Mouse (Mus musculus) right cerebral cortex, postnatal 4 days (tissue): Measurements from ENCODE around the gene Map3k14.

Experiments
- DNase-seq: peaks from one replicate; pipeline ENCODE4 v3.0.0-alpha.2; 2022

Map3k14 gene

DNA sequence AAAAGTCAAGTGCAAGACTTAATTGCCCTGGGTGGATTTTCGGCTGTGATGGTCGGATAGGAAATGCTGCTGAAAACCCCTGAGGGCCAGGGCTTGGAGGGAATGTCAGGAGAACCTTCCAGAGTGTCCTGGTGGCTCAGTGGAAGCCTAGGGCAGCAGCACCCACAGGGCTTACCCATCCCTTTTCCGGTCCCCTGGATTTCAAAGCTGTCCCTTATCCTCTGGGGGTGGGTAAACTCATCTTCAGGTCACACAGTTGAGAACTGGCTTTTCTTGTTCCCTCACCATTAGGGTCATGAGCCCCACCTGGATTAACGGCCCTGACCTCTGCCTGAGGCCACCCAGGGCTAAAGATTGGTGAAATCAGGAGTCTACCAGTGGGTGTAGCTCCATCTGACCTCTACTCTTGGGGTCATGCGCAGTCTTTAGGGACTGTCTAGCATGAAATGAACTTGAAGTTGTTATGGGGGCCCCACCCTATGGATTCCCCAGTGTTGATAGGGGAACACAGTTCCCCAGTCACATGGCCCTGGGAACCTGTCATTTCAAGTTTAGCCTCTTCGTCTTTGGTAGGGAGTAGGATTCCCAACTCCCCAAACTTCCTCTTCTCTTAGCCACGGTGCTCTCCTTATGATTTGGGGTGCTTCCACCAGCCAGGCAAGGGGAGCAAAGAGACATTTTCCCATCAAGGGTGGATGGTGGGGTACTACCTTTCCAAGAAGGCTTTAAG lies 94.1 kb downstream of the Map3k14 start:
- DNase-seq, result no peak

DNA sequence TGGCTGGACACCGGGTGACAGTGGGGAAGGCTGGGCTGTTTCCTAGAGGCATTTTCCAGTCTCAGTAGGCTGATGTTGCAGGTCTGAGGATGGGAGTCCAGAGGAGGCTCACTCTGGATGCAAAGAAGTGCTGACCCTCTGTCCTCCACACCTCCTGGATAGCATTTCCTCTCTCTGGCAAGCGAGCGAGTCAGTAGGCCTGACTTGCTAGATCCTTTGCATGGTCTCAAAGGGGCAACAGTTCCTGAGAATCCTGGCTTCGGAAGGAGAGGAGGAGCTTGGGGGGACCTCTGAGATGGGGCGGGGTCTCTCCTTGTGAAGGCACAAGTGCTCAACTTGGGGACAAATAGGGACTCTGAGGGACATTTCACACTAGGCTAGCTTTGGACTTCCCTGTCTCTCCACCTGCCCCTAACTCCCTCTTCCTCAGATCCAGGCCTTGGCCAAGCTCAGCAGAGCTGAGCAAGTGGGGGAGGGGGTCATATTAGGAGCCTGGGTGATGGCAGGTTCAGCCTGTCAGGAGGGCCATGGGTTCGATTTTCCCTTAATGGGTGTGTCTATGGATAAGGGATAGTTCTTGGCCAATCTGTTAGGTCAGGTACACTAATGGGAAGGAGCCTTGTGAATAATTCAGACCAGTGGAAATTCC lies 94.8 kb downstream of the Map3k14 start:
- no peak for DNase-seq

DNA sequence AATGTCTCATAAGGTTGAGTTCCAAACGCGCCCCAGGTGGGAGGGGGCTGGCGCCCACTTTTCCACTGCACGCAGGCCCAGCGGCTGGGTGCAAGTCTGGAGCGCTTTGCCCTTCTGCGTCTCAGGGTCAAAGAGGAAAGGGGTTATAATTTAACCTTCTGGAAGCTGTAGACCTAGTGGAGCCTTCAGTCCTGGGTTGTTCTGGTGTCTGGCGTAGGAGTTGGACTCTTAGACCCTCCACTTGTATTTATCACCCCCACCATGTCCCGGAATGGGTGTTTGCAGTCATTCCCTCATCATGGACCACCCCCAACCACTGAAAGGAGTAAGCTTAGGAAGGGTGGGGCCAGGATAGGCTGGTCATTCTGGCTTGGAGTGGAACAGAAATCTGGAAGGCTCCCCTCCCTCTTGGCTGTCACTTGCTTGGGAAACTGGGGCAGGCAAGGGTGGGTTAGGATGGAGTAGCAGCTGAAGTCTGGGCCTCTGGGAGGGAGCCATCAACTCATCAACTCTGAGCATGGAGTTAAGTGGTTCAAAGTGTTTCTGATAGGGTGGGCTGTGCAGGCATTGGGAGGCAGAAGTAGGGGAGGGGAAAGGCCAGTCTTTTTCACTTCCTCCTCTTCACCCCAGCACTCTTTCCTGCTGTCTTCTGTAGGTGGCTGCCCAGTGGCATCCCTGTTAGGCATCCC lies 95.4 kb downstream of the Map3k14 start:
- no peak for DNase-seq

DNA sequence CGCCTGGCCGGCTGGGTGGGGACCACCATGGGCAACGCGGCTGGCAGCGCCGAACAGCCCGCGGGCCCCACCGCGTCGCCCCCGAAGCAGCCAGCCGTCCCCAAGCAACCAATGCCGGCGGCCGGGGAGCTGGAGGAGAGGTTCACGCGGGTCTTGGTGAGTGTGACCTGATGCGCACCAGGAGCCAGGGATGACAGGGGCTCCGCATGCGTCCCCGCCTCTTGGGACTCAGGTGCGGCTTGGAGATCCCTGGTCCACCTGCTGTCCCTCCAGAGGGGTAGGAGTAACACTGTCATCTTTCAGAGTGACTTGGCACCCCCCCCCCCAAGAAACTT lies 96.0 kb downstream of the Map3k14 start:
- no peak for DNase-seq

DNA sequence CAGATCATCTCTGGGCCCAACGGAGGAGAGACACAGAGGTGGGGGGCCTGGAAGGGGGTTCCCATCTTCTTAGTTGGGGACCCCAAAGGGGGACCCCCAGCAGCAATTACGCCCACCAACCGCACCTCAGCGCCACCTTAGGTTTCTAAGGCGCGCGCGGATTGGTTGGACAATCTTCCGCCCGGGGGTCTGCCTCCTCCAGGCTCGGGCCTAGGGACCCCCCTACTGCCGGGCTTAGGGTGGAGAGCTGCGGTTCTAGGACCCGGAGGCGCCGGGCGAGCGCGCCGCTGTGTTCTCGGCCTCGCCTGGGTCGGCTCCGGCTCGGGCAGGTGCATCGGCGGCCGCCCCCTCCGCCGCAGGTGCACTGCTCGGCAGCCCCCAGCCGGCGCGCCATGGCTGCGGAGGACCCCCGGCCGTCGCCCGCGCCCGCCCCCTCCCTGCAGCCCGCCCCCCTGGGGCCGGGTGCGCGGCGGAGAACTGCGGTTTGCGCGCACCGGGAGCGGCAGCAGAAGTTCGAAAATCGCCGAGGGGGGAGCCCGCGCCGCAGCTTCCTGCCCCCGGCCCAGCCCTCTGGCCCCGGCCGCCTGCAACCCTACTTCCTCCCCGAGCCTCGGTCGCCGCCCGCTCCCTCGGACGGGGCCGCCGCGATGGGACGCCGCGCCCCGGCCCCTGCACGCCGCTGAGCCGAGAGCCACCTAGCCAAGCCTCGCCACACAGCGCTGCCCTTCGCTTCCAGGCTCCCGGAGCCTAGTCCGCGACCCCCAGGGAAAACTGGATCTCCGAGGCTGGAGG lies 96.6 kb downstream of the Map3k14 start, which contains the start of gene Fmnl1:
Gene Fmnl1, plus strand, starts transcription at position 614 of the 792 bp plus-strand sequence.
- peak; percentile 66 for DNase-seq

DNA sequence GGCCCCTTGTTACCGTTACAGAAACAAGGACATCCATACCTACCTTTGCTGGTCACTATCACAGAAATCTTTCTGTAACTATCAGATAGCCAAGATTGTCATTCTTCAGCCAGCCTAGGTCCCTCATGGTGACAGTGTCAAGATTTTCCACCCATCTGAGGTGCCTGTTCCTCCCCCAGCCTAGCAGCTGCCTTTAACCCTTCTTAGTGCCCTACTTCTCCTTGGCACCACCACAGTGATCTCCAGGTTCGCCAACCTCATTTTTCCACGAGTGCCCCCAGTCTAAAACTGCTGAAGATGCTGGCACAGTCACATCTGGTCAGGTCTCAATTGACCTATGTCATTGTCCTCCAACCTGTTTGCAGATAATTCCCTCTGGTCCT lies 97.2 kb downstream of the Map3k14 start:
- no peak for DNase-seq
